Mouse (Mus musculus) midbrain, embryonic 12.5 days (tissue): ENCODE data around the gene Trcg1. TPM values are rescaled to one million over a fixed set of nuclear protein-coding genes. Genes with fewer than 3 reads are reported as not detected.

ENCODE experiments used
- ATAC-seq: fragments of 200-750 bp; cut with Nextera tagmentation; 2 replicates; pipeline ENCODE4 v1.8.0; 2017; ENCODE audit warnings: low read depth, moderate TSS enrichment, moderate library complexity; ENCODE audit not compliant: low FRiP score
- H3K27ac ChIP-seq: fragments of 300-500 bp; sonication (generic); replicated peaks from 2 replicates; pipeline ENCODE4 v1.5.1; 2016; ENCODE audit warnings: mild to moderate bottlenecking
- H3K27me3 ChIP-seq: fragments of 300-500 bp; sonication (generic); 2 replicates; pipeline ENCODE4 v1.6.1; 2016; ENCODE audit warnings: mild to moderate bottlenecking
- H3K36me3 ChIP-seq: fragments of 300-500 bp; sonication (generic); 2 replicates; pipeline ENCODE4 v1.6.1; 2016
- H3K4me1 ChIP-seq: fragments of 300-500 bp; sonication (generic); 2 replicates; pipeline ENCODE4 v1.6.1; 2016
- H3K4me2 ChIP-seq: fragments of 300-500 bp; sonication (generic); replicated peaks from 2 replicates; pipeline ENCODE4 v1.6.1; 2016; ENCODE audit warnings: mild to moderate bottlenecking, moderate library complexity
- H3K4me3 ChIP-seq: fragments of 300-500 bp; sonication (generic); 2 replicates; pipeline ENCODE4 v1.5.1; 2016; ENCODE audit warnings: mild to moderate bottlenecking
- H3K9ac ChIP-seq: fragments of 300-500 bp; sonication (generic); replicated peaks from 2 replicates; pipeline ENCODE4 v1.6.1; 2016; ENCODE audit warnings: mild to moderate bottlenecking, moderate library complexity
- H3K9me3 ChIP-seq: fragments of 300-500 bp; sonication (generic); 2 replicates; pipeline ENCODE4 v1.6.1; 2016; ENCODE audit warnings: mild to moderate bottlenecking
- WGBS: fragments of 180-500 bp; shearing (Covaris S2); methylation state at CpG from one replicate; pipeline ENCODE4 v1.1.7; 2016; 5-methylcytosine and 5-hydroxymethylcytosine counted together
- polyA plus RNA-seq: library from polyadenylated mRNA; unstranded; fragments of >200 nt; fragmentation: Nextera tagmentation; extraction: Ambion mirVana; gene quantifications from 2 replicates; pipeline ENCODE4 v1.2.1, GENCODE M21; 2016

The Trcg1 gene
- polyA plus RNA-seq, 1 experiment from 2014 or later: not detected

DNA sequence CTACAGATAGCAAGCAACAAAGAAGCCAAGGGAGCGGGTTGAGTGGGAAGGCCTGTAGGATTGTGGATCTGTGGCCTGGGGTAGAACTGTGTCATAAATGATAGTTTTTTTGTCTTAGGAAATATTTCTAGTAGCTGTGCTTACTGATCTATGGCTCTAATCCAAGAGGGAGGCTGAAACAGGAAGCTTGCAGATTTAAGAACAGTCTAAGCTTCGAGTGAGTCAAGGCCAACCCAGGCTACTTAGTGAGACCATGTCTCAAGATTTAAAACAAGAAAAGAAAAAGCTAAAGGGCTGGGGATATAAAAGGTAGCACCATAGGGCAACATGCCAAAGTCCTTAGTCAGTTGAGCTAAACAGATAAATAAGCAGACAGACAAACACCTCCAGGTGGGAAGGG, 1.9 kb downstream of the Trcg1 start:
- no peak for ATAC-seq
- no peaks in the 10 kb centered on the region for H3K36me3 ChIP-seq
- H3K9me3 ChIP-seq: no peaks in the 10 kb centered on the region
- H3K27me3 ChIP-seq: no peaks in the 10 kb centered on the region
- no peak overlapping the region for H3K4me2 ChIP-seq
- no peak overlapping the region for H3K27ac ChIP-seq
- no peak overlapping the region for H3K4me3 ChIP-seq
- no peak overlapping the region for H3K9ac ChIP-seq
- no peaks in the 10 kb centered on the region for H3K4me1 ChIP-seq
- WGBS: 97% methylated on average over 2 of the region's 2 CpGs

DNA sequence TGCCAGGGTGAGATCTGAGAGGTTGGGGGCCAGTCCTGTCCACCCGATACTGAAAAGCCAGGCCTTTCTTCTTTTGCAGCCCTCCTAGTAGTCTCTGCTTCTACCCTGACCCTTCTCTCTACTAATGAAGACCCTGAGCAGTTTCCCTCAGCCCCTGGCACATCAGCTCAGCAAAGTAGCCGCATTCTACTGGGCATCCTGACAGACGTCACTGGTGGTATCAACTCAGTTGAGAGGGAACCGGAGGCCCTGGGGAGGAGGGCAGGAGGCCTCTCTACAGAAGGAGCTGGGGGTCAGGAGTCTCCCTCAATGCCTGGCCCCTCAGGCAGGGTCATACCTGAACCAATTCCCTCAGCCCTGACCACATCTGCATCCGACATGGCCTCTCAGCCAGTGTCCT, 4.8 kb downstream of the Trcg1 start:
- no peak for ATAC-seq
- Histone ChIP-seq H3K36me3 (no peaks in the 10 kb centered on the region), H3K4me3 (no peak overlapping the region), H3K27ac (no peak overlapping the region), H3K27me3 (no peaks in the 10 kb centered on the region), H3K4me2 (no peak overlapping the region), H3K9me3 (no peaks in the 10 kb centered on the region), H3K4me1 (0 out of 2 replicates have a peak, but pooled peaks cover 3% of the 10 kb centered on the region), H3K9ac (no peak overlapping the region)
- WGBS: 85% methylated on average over 5 of the region's 5 CpGs

DNA sequence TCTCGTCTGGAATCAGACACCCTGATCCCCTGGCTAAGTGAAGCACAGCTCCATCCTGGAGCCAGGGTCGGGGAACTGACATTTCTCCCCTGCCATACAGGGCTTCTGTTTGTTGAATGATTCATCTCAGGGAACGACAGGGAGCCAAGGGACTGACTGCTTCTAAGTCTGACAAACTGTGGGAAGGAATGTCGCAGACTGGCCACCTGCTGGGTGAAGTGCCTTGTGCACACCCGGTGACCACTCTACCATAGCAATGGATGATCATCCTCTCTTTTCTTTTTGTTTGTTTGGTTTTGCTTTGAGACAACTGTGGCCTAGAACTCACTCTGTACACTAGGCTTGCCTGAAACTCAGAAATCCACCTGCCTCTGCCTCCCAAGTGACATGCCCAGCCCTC, 6.6 kb downstream of the Trcg1 start:
- H3K27me3 ChIP-seq: no peaks in the 10 kb centered on the region
- H3K9me3 ChIP-seq: no peaks in the 10 kb centered on the region
- 0 out of 2 replicates have a peak, but pooled peaks cover 3% of the 10 kb centered on the region for H3K4me1 ChIP-seq
- ATAC-seq: no peak
- no peak overlapping the region for H3K9ac ChIP-seq
- no peak overlapping the region for H3K4me2 ChIP-seq
- no peak overlapping the region for H3K27ac ChIP-seq
- WGBS: 33% methylated on average over 5 of the region's 5 CpGs
- no peak overlapping the region for H3K4me3 ChIP-seq
- H3K36me3 ChIP-seq: no peaks in the 10 kb centered on the region

GRCm38 (mm10) chr9:57244106-57244685, 7.8 kb downstream of the Trcg1 start:
- Histone ChIP-seq H3K27ac (0 out of 2 replicates have a peak overlapping the region, but pooled peaks have one; percentile 0), H3K36me3 (no peaks in the 10 kb centered on the region), H3K27me3 (no peaks in the 10 kb centered on the region), H3K4me3 (no peak overlapping the region), H3K9ac (no peak overlapping the region), H3K4me1 (0 out of 2 replicates have a peak, but pooled peaks cover 3% of the 10 kb centered on the region), H3K9me3 (no peaks in the 10 kb centered on the region), H3K4me2 (no peak overlapping the region)
- 29% methylated on average over 7 of the region's 7 CpGs for WGBS
- ATAC-seq: peak; percentile 54; the same call in 1 of the 2 replicates

GRCm38 (mm10) chr9:57246482-57246881, 10.1 kb downstream of the Trcg1 start:
- H3K27me3 ChIP-seq: no peaks in the 10 kb centered on the region
- H3K4me2 ChIP-seq: no peak overlapping the region
- no peak for ATAC-seq
- no peak overlapping the region for H3K4me3 ChIP-seq
- no peak overlapping the region for H3K27ac ChIP-seq
- no peaks in the 10 kb centered on the region for H3K9me3 ChIP-seq
- H3K4me1 ChIP-seq: 0 out of 2 replicates have a peak, but pooled peaks cover 3% of the 10 kb centered on the region
- peaks cover 4% of the 10 kb centered on the region; the same call in 1 of the 2 replicates for H3K36me3 ChIP-seq
- 96% methylated on average over 5 of the region's 5 CpGs for WGBS
- no peak overlapping the region for H3K9ac ChIP-seq

DNA sequence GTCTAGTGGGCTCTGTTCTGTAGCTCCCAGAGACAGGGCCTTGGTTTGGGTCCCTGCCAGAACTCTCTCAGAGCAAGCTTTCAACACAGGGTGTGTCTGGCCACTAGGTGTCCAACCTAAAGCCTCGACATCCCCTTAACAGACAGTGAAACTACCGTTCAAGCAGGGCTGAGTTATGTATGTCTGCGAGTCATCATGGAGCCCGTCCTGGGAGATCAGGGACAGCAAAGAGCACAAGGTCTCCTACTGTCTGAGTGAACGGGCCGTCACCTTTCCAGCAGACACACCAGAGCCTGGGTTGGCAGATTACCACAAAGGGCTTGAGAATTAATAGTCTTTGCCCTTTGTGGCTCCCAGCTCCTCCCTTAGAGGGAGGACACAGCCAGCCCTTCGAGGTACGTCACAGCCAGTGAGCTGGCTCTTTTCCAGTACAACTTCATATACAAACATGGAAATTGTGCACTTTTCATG, 10.9 kb downstream of the Trcg1 start:
- 77% methylated on average over 8 of the region's 8 CpGs for WGBS
- H3K9ac ChIP-seq: no peak overlapping the region
- no peak for ATAC-seq
- no peaks in the 10 kb centered on the region for H3K9me3 ChIP-seq
- H3K27me3 ChIP-seq: no peaks in the 10 kb centered on the region
- no peak overlapping the region for H3K27ac ChIP-seq
- peaks cover 7% of the 10 kb centered on the region for H3K36me3 ChIP-seq
- no peak overlapping the region for H3K4me2 ChIP-seq
- H3K4me1 ChIP-seq: 0 out of 2 replicates have a peak, but pooled peaks cover 3% of the 10 kb centered on the region
- H3K4me3 ChIP-seq: no peak overlapping the region

DNA sequence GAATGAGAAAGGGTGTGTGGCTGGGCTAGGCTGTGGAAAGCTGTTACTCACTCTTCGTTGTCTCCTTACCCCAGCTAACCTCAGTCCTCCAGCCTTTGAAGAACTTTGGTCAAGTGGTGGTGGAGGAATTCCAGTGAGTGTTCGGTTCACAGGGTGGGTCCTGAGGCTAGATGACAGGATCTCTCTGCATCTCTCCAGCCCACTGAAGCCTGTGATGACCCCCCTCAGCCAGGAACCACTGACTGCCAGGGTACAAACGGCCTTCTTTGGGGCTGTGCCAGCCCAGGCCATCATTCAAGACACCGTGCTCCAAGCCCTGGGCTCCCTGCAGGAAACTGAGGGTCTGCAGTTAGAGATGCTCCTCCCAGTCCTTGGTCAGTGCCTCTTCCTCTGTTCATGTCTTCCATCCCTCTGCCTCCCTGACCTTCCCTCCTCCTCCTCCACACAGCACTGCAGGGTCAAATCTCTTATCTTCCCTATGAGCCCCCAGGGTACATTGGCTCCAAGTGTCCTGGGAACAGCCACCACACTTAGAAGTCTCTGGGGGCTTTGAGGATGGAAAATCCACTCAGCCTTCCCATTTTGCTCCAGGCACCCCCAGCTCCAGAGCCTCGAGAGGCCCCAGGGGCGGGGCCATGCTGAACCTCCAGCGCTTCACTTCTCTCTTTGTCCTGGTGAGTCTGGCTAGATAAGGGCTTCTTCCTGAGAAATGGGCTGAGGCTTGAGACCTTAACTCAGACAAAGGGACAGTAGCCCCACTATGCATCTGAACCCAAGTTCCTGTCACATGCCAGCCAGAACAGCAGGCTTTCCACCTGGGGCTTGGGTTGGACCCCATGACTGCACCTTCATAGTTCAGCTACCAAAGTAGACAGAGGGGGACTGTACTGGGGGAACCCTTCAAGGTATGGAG, 11.9 kb downstream of the Trcg1 start:
- Histone ChIP-seq H3K27ac (no peak overlapping the region), H3K4me3 (no peak overlapping the region), H3K9me3 (no peaks in the 10 kb centered on the region), H3K36me3 (peaks cover 17% of the 10 kb centered on the region), H3K27me3 (no peaks in the 10 kb centered on the region), H3K4me2 (no peak overlapping the region), H3K9ac (no peak overlapping the region), H3K4me1 (0 out of 2 replicates have a peak, but pooled peaks cover 3% of the 10 kb centered on the region)
- no peak for ATAC-seq
- 77% methylated on average over 7 of the region's 7 CpGs for WGBS

DNA sequence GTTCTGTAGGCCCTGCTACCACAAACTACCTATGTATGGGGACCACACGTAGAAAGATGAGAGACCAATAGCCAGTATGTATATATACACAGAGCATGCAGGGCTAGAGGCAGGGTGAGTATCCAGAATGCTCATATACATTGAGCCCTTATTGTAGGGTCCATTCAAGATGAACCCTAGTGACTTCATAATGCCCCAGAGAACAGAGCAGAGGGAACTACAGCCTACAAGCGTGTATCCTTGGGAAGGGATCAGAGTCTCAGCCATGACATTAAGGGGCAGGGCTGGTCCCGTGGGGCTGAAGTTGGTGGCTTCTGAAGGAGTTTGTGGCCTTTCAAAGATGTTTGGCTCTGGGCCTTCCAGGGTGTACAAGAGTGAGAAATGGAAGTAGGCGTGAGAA, 13.7 kb downstream of the Trcg1 start:
- ATAC-seq: no peak

GRCm38 (mm10) chr9:57251139-57251538, 14.8 kb downstream of the Trcg1 start:
- no peak for ATAC-seq
- H3K27me3 ChIP-seq: no peaks in the 10 kb centered on the region
- no peak overlapping the region for H3K9ac ChIP-seq
- H3K36me3 ChIP-seq: peaks cover 30% of the 10 kb centered on the region
- WGBS: 98% methylated on average over 2 of the region's 2 CpGs
- H3K4me1 ChIP-seq: no peaks in the 10 kb centered on the region
- no peak overlapping the region for H3K27ac ChIP-seq
- no peak overlapping the region for H3K4me3 ChIP-seq
- no peak overlapping the region for H3K4me2 ChIP-seq
- no peaks in the 10 kb centered on the region for H3K9me3 ChIP-seq

More for the DNA sequence above, 13.7 kb downstream of the Trcg1 start:
- H3K27ac ChIP-seq: no peak overlapping the region
- no peaks in the 10 kb centered on the region for H3K9me3 ChIP-seq
- H3K4me1 ChIP-seq: no peaks in the 10 kb centered on the region
- no peak overlapping the region for H3K9ac ChIP-seq
- WGBS: 86% methylated on average over 4 of the region's 4 CpGs
- no peak overlapping the region for H3K4me2 ChIP-seq
- no peaks in the 10 kb centered on the region for H3K27me3 ChIP-seq
- H3K36me3 ChIP-seq: peaks cover 28% of the 10 kb centered on the region
- H3K4me3 ChIP-seq: no peak overlapping the region

DNA sequence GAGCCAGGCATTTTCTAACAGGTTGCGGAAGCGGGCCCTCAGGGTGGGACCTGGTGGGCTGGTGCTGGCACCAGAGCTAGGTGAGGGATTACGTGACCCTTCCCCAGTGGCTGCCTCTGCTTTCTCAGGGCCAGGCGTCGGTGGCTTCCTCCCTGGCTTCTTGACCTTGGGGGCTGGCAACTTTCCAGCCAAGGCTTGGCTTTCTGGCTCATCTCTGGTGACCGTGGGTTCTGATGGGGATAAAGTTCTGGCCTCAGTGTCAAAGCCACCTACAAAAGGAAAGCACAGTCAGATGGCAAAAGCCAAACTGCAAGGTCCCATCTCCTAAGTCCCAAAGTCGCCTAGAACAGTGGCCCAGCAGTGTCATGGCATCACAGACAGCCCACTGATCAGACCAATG, 17.7 kb downstream of the Trcg1 start:
- H3K4me3 ChIP-seq: no peak overlapping the region
- H3K9me3 ChIP-seq: no peaks in the 10 kb centered on the region
- H3K4me2 ChIP-seq: no peak overlapping the region
- no peak overlapping the region for H3K9ac ChIP-seq
- no peak for ATAC-seq
- H3K27ac ChIP-seq: no peak overlapping the region
- 92% methylated on average over 7 of the region's 7 CpGs for WGBS
- peaks cover 55% of the 10 kb centered on the region for H3K36me3 ChIP-seq
- no peaks in the 10 kb centered on the region for H3K27me3 ChIP-seq
- no peaks in the 10 kb centered on the region for H3K4me1 ChIP-seq

DNA sequence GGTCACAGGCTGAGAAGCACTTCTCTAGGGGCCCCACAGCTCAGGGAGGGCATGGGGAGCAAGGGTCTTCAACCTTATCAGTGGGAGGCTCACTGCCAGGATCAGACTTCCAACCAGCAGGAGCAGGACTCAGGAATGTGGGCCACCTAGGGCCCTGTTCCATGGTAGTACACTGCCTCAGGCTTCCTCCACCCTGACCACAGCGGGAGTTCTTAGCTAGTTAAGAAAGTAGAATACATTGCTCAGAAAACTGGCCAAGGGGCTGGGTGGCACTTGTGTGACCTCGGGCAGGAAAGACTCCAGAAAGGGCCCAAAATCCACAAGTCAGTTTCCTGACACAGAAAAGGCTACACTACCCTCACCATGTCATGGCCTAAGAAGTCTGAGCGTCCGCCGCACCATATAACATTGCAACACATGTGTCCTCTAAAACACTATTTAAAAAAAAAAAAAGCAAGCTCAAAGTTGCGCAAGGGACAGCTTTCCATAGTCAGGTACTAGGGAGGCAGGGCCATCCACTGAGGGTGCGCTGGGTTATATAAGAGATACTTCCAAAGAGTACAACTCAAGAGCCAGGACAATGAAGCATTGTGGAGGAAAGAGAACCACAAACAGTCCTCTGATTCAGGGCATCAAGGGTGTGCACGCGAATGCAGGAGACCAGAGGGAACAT, 18.6 kb downstream of the Trcg1 start:
- no peak overlapping the region for H3K27ac ChIP-seq
- no peaks in the 10 kb centered on the region for H3K27me3 ChIP-seq
- H3K4me2 ChIP-seq: no peak overlapping the region
- no peak overlapping the region for H3K9ac ChIP-seq
- no peaks in the 10 kb centered on the region for H3K4me1 ChIP-seq
- no peak overlapping the region for H3K4me3 ChIP-seq
- peaks cover 55% of the 10 kb centered on the region for H3K36me3 ChIP-seq
- 95% methylated on average over 9 of the region's 9 CpGs for WGBS
- ATAC-seq: no peak
- no peaks in the 10 kb centered on the region for H3K9me3 ChIP-seq

DNA sequence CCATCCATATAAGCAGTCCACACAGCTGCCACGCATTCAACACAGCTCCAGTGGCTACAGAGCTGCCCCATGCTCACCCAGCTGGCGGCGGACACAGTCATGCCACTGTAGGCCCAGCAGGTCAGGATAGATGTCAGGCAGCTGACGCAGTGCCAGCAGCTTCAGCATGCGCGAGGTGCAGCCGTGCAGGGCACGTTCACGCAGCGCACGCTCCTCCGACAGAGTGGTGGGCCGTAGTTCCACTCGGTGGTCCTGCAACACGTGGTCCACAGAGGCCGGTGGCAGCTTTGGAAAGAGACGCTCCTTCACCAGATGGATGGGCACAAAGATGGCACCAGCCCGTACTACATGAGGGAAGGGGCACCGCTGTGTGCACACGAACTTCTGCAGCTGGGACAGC, 20.0 kb downstream of the Trcg1 start:
- no peak overlapping the region for H3K4me2 ChIP-seq
- no peaks in the 10 kb centered on the region for H3K9me3 ChIP-seq
- ATAC-seq: no peak
- no peak overlapping the region for H3K4me3 ChIP-seq
- no peak overlapping the region for H3K9ac ChIP-seq
- H3K27ac ChIP-seq: no peak overlapping the region
- peaks cover 6% of the 10 kb centered on the region for H3K4me1 ChIP-seq
- H3K27me3 ChIP-seq: peaks cover 12% of the 10 kb centered on the region
- H3K36me3 ChIP-seq: peaks cover 51% of the 10 kb centered on the region
- 95% methylated on average over 20 of the region's 20 CpGs for WGBS
